Mouse (Mus musculus) CD8-positive naive resting alpha-beta T cell, adult 2 months (primary cell): Measurements from ENCODE around the gene Chst11.
"Not testable (repeated sequence)": the region's sequence is repeated elsewhere in the genome, so short reads cannot be mapped to it uniquely, and the experiment has no call there.

Source experiments
- DNase-seq, 2 experiments: peaks; one replicate each; pipeline ENCODE4 v3.0.0; 2022; ENCODE audit warnings: low read depth in 2 of 2, low spot score in 2 of 2

The Chst11 gene

DNA sequence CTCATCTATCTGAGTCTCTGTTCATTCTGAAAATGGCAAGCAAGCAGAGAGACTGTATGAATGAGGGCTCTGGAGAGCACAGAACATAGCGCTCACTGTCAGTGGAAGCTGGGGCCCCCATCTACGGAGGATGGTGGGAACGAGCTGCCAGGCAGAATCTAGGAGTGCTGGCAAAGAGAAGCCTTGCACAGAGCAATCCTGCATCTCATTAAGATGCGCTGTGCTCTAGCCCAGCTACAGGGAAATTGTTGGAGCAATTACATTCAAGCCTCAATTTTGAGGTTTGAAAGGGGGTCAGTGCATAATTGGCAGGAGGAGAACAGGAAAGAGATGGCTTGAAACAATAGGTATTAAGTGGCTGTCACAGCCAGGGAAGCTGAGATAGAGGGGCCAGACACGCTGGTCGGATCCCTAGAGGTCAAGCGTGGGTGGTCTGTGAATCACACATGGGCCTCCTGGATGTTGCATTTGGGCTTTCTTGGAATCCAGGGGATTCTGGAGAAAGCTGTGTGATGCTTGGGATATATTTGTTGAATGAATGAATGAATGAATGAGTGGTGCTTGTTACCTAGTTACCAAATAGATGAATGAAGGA, 121.0 kb downstream of the Chst11 start:
- DNase-seq = no peak

DNA sequence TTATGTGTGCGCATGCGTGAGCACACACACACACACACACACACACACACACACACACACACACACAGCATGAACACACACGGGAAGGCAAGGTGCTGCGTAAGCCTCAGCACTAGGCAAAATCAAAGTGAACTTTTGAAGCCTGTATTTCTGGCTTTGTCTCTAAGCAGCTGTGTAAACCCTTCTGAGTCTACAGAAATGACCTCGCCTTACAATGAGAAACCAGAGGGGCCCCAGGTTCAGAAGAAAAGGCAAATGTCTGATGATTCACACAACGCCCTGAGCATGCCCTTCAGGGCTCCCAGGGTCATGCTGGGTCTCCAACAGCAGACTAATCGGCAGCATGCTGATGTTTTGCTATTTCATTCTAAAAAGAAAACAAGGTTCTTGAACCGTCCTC, 122.1 kb downstream of the Chst11 start:
- no peak for DNase-seq

- no peak for DNase-seq
Measured at GRCm38 (mm10) chr10:83107921-83108738, 122.8 kb downstream of the Chst11 start.

DNA sequence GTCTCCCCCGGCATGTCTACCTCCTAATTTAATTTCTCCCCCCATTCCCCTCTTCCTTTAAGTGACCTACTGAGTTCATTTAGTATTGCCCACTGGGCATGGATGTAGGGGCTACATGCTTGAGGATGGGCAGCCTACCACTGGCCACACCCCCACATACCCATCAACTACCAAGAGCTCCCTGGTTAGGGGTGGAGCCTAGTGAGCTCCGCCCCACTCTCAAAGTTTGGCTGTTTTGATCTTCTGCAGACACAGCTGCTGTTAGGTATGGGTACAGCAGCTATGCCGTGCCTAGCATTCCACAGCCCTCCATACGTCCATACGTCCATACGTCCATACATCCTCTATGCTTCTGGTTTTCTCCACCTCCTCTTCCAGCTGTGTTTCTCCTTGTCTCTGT, 123.6 kb downstream of the Chst11 start:
- no peak for DNase-seq

DNA sequence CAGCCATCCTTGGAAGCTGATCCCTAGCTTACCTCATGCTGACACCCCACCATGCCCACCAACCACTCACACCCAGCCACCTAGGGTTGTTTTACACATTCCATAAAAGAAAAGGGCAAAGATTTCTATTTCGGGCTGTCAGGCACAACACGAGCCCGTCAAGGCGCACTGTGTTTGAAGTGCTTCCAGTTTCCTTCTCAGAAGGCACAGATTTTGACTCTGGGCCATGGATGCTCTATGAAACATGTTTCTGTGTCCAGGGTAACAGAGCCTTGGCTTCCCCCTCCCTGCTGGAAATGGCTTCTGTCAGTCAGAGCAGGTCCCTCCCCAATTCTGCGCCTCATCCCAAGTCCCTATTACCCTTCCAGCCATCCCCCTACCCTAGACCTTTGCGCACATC, 125.7 kb downstream of the Chst11 start:
- DNase-seq = no peak

DNA sequence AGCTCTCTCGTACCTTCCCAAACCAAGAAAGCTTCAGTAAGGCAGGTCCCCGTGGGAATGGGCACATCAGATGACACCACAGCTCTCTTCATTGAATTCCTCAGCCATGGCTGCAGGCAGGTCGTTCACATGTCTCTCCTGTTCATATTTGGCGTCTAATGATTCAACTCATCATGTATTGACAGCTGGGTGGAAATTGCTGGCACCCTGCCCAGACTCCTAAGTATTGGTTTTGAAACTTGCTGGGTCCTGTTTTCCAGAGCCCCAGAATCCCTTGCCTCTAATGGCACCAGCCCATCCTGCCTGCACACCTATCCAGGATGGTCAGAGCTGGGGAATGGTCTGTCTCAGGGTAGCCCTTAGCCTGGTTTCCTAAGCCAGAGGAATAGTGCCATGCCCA, 127.0 kb downstream of the Chst11 start:
- DNase-seq = no peak

GRCm38 (mm10) chr10:83114564-83114963, 129.3 kb downstream of the Chst11 start:
- no peak for DNase-seq

DNA sequence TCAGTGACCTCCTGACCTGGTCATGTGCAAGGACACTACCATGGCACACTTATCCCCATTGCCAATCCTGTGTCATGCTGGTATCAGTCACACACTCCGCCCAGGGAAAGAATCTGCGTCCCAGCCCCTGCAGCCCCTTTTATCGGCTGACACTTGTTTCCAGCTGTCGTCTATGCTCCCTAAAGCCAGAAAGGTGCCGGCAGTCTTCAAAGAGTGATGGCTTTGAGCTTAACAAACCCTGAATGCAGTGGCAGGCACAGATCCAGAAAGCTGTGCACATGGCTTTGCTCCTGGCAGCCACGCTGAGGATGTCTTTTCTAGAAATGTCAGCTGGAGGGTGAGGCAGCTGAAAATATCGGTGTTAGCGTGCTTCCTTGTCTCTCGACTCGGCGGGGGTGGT, 131.6 kb downstream of the Chst11 start:
- no peak for DNase-seq

DNA sequence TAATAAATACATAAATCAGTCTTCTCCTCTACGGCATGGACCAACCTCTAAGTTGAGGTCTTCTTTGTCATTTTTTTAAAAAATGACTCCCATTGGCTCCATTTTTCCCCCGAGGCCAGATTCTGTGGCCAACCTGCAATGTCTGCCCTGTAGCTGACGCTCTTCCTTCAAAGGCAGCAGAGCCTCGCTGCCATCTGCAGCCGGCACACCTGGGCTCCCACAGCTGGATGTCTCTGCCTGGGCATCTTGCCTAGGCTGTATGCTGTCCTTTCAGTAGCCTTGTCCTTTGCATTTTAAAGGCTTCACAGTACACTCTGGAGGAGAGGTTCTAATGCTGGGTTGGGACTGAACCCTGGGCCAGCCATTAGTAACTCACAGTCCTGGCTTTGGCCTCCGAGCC, 132.6 kb downstream of the Chst11 start:
- no peak for DNase-seq

DNA sequence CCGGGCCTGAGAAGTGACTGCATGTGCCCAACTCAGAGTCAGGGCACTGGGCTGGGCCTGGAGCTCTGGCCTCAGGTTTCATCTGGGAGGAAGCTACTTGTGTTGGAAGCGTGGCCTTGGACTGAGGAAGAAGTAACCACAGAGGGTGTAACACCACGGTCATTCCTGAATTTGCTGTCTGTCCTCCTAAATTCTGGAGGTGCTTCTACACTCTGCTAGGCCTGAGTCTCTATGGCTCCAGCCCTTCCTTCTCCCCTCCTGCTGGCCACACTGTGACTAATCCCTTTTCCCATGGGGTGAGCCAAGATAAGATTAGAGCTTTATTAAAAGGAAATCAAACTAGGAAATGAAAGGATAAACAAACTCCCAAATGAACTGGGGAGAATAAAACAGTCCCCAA, 133.3 kb downstream of the Chst11 start:
- DNase-seq = no peak

DNA sequence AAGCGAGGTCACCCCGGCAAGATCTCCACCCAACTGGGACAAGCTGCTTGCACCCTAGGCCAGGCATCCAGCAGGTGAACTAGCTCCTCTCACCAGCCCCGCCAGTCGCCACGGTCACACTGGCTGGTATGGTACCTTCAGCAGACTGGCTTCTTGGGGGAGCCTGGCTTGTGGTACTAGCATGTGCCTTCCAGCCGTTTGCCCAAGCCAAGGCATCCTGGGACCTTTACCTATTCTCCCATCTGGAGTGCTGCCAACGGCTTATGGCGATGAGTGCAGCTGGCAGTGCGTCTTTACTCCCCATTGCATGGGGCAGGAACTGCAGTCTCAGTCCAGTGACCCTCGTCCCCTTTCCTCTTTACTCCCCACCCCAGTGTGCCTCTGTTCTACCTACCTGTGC, 133.7 kb downstream of the Chst11 start:
- DNase-seq = no peak

DNA sequence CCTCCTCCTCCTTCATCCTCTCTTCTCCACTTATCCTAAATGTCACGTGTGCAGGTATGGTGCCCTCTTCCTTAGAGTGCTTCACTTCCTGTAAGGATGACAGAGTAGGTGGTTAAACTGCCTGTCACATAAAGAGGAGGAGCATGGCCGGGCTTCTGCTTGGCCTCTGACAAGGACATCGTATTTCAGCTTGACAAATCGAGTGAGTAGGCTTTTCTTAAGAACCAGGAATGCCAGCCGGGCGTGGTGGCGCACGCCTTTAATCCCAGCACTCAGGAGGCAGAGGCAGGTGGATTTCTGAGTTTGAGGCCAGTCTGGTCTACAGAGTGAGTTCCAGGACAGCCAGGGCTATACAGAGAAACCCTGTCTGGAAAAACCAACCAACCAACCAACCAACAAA, 134.2 kb downstream of the Chst11 start:
- DNase-seq = not testable (repeated sequence)

DNA sequence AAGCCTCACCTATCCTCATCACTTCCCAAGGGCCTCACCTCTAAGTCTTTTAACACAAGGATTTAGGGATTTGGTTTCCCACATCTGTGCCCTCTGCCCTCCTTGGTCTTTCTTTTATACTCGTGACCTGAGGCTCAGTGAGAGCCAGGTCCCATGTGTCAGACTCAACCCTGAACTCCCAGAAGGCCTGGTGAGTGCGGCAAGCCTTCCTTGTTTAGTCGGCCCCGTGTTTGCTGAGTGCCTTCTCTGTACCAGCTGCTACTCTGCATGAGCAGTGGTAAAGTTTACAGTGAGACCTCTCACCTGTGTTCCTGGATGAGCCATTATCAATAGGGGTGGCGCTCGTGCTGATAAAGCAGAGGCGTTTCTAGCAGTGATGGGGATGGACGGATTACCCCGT, 134.6 kb downstream of the Chst11 start:
- DNase-seq = no peak

- DNase-seq = no peak
Measured at GRCm38 (mm10) chr10:83120938-83121337, 135.6 kb downstream of the Chst11 start.

- no peak for DNase-seq
Measured at GRCm38 (mm10) chr10:83124560-83124959, 139.3 kb downstream of the Chst11 start.

GRCm38 (mm10) chr10:83126447-83126846, 141.1 kb downstream of the Chst11 start:
- DNase-seq = no peak

- DNase-seq = no peak
Measured at GRCm38 (mm10) chr10:83128435-83128834, 143.1 kb downstream of the Chst11 start.

- no peak for DNase-seq
Measured at GRCm38 (mm10) chr10:83129624-83130218, 144.4 kb downstream of the Chst11 start.

- DNase-seq = no peak
Measured at GRCm38 (mm10) chr10:83130611-83131010, 145.3 kb downstream of the Chst11 start.

GRCm38 (mm10) chr10:83131884-83132283, 146.6 kb downstream of the Chst11 start:
- no peak for DNase-seq

- DNase-seq = no peak
Measured at GRCm38 (mm10) chr10:83133866-83134570, 148.7 kb downstream of the Chst11 start.

DNA sequence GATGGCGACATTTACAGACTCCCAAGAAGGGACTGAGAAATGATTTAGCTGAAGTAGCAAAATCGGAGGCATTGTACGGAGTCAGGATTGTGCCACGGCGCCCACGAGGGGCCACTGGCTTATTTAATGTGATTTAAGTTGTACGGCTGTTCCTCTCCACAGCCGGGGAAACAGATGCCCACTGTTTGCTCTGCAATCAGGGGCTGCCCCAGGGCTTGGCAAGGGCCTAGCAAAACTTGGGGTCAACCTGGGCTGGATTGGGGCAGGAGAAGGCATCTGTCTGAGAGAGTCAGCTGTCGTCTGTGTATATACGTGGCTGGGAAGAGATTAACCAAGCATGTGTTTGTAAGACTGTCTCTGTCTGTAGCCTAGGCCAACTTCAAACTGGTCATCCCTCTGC, 149.6 kb downstream of the Chst11 start:
- DNase-seq = no peak
